Mouse (Mus musculus): Measurements from ENCODE around the gene Shf.

Shf gene

GRCm38 (mm10) chr2:122368081-122368971 lies 636 bp downstream of the Shf start:
- peak; percentile 49 for DNase-seq (ENCODE audit: low read depth)

- no peak for DNase-seq (ENCODE audit: low read depth)
These were observed 1.3 kb downstream of the Shf start for GRCm38 (mm10) chr2:122367701-122368080.

- no peak for DNase-seq (ENCODE audit: low read depth)
These were observed 1.8 kb downstream of the Shf start for GRCm38 (mm10) chr2:122367181-122367580.

- DNase-seq (ENCODE audit: low read depth), result no peak
These were observed 2.3 kb downstream of the Shf start for GRCm38 (mm10) chr2:122366706-122367105.

- no peak for DNase-seq (ENCODE audit: low read depth)
These were observed 2.9 kb downstream of the Shf start for GRCm38 (mm10) chr2:122366039-122366438.

- peak; percentile 56 for DNase-seq (ENCODE audit: low read depth)
These were observed 3.6 kb downstream of the Shf start for GRCm38 (mm10) chr2:122365244-122365866.

GRCm38 (mm10) chr2:122364352-122364944 lies 4.5 kb downstream of the Shf start:
- no peak for DNase-seq (ENCODE audit: low read depth)

- DNase-seq (ENCODE audit: low read depth), result no peak
These were observed 6.1 kb downstream of the Shf start for GRCm38 (mm10) chr2:122362622-122363523.

- DNase-seq (ENCODE audit: low read depth), result no peak
These were observed 6.9 kb downstream of the Shf start for GRCm38 (mm10) chr2:122361868-122362621.

GRCm38 (mm10) chr2:122361181-122361580 lies 7.8 kb downstream of the Shf start:
- no peak for DNase-seq (ENCODE audit: low read depth)

- no peak for DNase-seq (ENCODE audit: low read depth)
These were observed 8.7 kb downstream of the Shf start for GRCm38 (mm10) chr2:122360310-122360709.

GRCm38 (mm10) chr2:122356187-122356586 lies 12.8 kb downstream of the Shf start:
- DNase-seq (ENCODE audit: low read depth), result no peak

GRCm38 (mm10) chr2:122355389-122355788 lies 13.6 kb downstream of the Shf start:
- DNase-seq (ENCODE audit: low read depth), result no peak

GRCm38 (mm10) chr2:122354191-122354929 lies 14.6 kb downstream of the Shf start:
- DNase-seq (ENCODE audit: low read depth), result no peak

- no peak for DNase-seq (ENCODE audit: low read depth)
These were observed 15.2 kb downstream of the Shf start for GRCm38 (mm10) chr2:122353765-122354164.

- no peak for DNase-seq (ENCODE audit: low read depth)
These were observed 16.0 kb downstream of the Shf start for GRCm38 (mm10) chr2:122352992-122353391.

- DNase-seq (ENCODE audit: low read depth), result no peak
These were observed 17.0 kb downstream of the Shf start for GRCm38 (mm10) chr2:122351931-122352329.

GRCm38 (mm10) chr2:122351156-122351930 lies 17.6 kb downstream of the Shf start:
- DNase-seq (ENCODE audit: low read depth), result no peak

GRCm38 (mm10) chr2:122349136-122349785 lies 19.7 kb downstream of the Shf start:
- no peak for DNase-seq (ENCODE audit: low read depth)

Data from induced T-regulatory cell, adult 2 months (primary cell).